Mouse (Mus musculus) thymus, adult 2 months (tissue): ENCODE data around the gene Kdm4c. TPM values are rescaled to one million over a fixed set of nuclear protein-coding genes. Genes with fewer than 3 reads are reported as not detected.

Experiments
- DNase-seq: peaks from one replicate; pipeline ENCODE4 v3.0.0; 2021
- H3K27ac ChIP-seq: fragments of 200-500 bp; 2 replicates; pipeline ENCODE4 v1.5.1; 2012; ENCODE audit warnings: low read length, control low read depth; ENCODE audit not compliant: control insufficient read depth, insufficient read depth
- H3K27me3 ChIP-seq: fragments of 200-500 bp; 2 replicates; pipeline ENCODE4 v1.6.1; 2012; ENCODE audit warnings: mild to moderate bottlenecking, low read length, moderate library complexity, mixed read lengths; ENCODE audit not compliant: control insufficient read depth, insufficient read depth
- H3K36me3 ChIP-seq: fragments of 200-500 bp; 2 replicates; pipeline ENCODE4 v1.6.1; 2012; ENCODE audit warnings: mild to moderate bottlenecking, low read length, moderate library complexity; ENCODE audit not compliant: control insufficient read depth, insufficient read depth
- H3K4me1 ChIP-seq: fragments of 200-500 bp; replicated peaks from 2 replicates; pipeline ENCODE4 v1.6.1; 2012; ENCODE audit warnings: low read length; ENCODE audit not compliant: control insufficient read depth, insufficient read depth
- H3K4me3 ChIP-seq: fragments of 200-500 bp; 2 replicates; pipeline ENCODE4 v1.5.1; 2012; ENCODE audit warnings: mild to moderate bottlenecking, low read length, control low read depth, moderate library complexity; ENCODE audit not compliant: control insufficient read depth, insufficient read depth
- CTCF ChIP-seq: fragments of 200-500 bp; IDR thresholded peaks from 2 replicates; pipeline ENCODE4 v1.5.1; 2012; ENCODE audit warnings: mild to moderate bottlenecking, control low read depth, low read length, moderate library complexity, borderline replicate concordance; ENCODE audit not compliant: control insufficient read depth, poor library complexity, insufficient read depth; ENCODE audit errors: extremely low read depth
- POLR2A ChIP-seq: fragments of 200-500 bp; IDR thresholded peaks from 2 replicates; pipeline ENCODE4 v1.6.1; 2012; ENCODE audit warnings: mild to moderate bottlenecking, low read length, control low read depth, moderate library complexity; ENCODE audit not compliant: control insufficient read depth, poor library complexity, insufficient read depth; ENCODE audit errors: extremely low read depth
- WGBS: fragments of 180-500 bp; shearing (Covaris S2); methylation state at CpG from one replicate; pipeline ENCODE4 v1.1.7; 2018; 5-methylcytosine and 5-hydroxymethylcytosine counted together
- polyA plus RNA-seq: library from polyadenylated mRNA; depleted of rRNA; stranded (reverse); fragments of >200 nt; gene quantifications from 2 replicates; pipeline ENCODE4 v1.2.3, GENCODE M21; 2012

Kdm4c gene
- polyA plus RNA-seq, 1 experiment = 5.5 TPM

- 95% methylated on average over 3 of the region's 3 CpGs for WGBS
- no peak for DNase-seq
- H3K27ac ChIP-seq = no peak overlapping the region
- no peaks in the 10 kb centered on the region for H3K4me1 ChIP-seq
- no peaks in the 10 kb centered on the region for H3K36me3 ChIP-seq
- H3K4me3 ChIP-seq = no peak overlapping the region
- TF ChIP-seq CTCF (no peak), POLR2A (no peak)
- H3K27me3 ChIP-seq = no peaks in the 10 kb centered on the region
Measured at GRCm38 (mm10) chr4:74233534-74233933, 8.8 kb upstream of the Kdm4c start.

DNA sequence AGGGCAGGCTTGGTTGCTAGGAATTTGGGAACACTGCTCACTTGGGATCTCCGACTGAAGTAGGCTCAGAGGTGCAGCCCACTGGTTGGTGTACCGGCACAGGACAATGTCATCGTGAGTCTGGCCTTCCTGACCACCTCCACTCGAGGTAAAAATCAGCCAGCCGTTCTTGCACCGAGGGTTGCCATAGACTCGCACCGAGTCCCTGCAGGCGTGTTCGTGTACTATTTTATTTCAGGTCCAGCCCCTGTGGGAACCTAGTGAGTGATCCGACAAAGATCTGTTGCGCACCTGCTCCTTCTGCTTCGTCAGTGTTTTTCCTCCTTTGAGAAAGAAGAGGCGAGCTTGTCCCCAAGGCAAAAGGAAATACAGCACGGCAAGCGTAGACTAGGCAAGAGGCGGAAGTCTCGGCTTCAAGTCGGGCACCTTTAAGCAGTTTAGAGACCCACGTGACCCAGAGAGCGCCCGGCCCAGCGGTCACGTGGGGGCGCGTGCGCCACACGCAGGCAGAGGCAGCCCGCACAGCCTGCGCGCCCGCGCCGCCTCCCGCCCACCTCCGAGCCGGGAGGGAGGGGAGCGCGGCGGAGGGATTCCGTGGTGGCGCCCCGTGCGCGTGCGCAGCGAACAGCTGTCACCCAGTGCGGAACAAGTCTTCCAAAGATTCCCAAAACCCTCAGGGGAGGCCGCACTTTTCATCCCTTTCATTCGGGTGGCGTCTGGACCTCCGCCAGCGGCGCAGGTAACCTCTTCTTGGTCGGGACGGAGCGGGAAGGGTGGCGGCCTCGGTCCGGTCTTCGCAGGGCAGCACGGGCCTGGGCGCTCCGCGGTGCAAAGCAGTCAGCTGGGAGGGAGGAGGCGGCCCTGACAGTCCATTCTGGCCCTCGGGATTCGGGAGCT, 9.3 kb downstream of the Kdm4c start:
- WGBS = under 1% methylated on average over 68 of the region's 68 CpGs
- H3K36me3 ChIP-seq = no peaks in the 10 kb centered on the region

GRCm38 (mm10) chr4:74252245-74253105, 10.2 kb downstream of the Kdm4c start:
- no peak for DNase-seq
- peaks cover 2% of the 10 kb centered on the region; the same call in 1 of the 2 replicates for H3K4me1 ChIP-seq
- peak overlapping the region; percentile 78 for H3K4me3 ChIP-seq
- no peak overlapping the region for H3K27ac ChIP-seq
- TF ChIP-seq CTCF = 0 out of 2 replicates have a peak, but pooled peaks have one; percentile 11
- no peak for TF ChIP-seq POLR2A
- WGBS = 2% methylated on average over 46 of the region's 46 CpGs
- no peaks in the 10 kb centered on the region for H3K36me3 ChIP-seq
- no peaks in the 10 kb centered on the region for H3K27me3 ChIP-seq

More for the DNA sequence above, 9.3 kb downstream of the Kdm4c start:
- Histone ChIP-seq H3K4me3 (peak overlapping the region; percentile 78), H3K4me1 (peaks cover 2% of the 10 kb centered on the region; the same call in 1 of the 2 replicates), H3K27ac (peak overlapping the region; percentile 85), H3K27me3 (no peaks in the 10 kb centered on the region)
- TF ChIP-seq POLR2A (peak; percentile 94), CTCF (0 out of 2 replicates have a peak, but pooled peaks have one; percentile 50)
- peak; percentile 96 for DNase-seq

- DNase-seq = no peak
- WGBS = 96% methylated on average over 5 of the region's 5 CpGs
- H3K27ac ChIP-seq = no peak overlapping the region
- no peaks in the 10 kb centered on the region for H3K4me1 ChIP-seq
- H3K27me3 ChIP-seq = no peaks in the 10 kb centered on the region
- H3K36me3 ChIP-seq = no peaks in the 10 kb centered on the region
- no peak overlapping the region for H3K4me3 ChIP-seq
- TF ChIP-seq POLR2A (no peak), CTCF (no peak)
Measured at GRCm38 (mm10) chr4:74257882-74258281, 15.6 kb downstream of the Kdm4c start.

DNA sequence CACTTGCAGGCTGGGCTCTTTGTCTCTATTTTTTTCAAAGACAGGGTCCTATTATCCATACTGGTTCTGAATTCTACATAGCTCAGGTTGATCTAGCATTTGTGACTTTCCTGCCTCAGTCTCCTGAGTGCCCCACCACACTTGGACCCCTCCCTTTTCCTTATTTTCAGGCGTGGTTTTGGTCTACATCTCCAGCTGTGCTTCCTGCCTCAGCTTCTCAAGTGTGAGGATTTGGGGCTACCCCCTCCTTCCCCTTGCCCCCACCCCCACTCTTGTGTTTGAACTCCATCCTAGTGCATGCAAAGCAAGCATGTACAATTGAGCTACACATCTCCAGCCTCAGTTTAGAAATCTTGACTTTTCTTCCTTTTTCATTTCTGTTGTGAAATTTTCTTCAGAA, 16.2 kb downstream of the Kdm4c start:
- TF ChIP-seq POLR2A (no peak), CTCF (no peak)
- WGBS = 22% methylated on average over 1 of the region's 1 CpGs
- Histone ChIP-seq H3K36me3 (peaks cover under 1% of the 10 kb centered on the region; the same call in 1 of the 2 replicates), H3K4me1 (no peaks in the 10 kb centered on the region), H3K27ac (no peak overlapping the region), H3K4me3 (no peak overlapping the region), H3K27me3 (no peaks in the 10 kb centered on the region)
- DNase-seq = no peak

DNA sequence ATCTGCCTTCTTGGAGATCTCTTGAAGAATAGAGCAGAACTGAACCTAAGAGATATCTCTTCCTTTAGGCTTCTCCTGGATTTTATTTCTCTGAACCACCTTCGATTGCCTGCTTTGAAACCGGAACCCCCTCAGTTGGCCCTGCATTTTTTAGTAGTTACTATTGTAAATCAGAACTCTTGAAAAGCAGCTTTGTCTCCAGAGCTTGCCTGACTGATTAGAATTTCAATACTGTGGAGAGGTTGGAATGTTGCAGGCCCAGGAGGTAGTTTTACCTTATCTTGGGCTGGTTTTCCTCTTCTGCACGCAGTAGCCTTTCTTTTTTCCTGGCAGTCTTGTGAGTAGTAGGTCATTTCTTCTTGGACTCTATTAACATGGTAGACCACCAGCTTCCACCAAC, 17.0 kb downstream of the Kdm4c start:
- no peak overlapping the region for H3K27ac ChIP-seq
- no peaks in the 10 kb centered on the region for H3K4me1 ChIP-seq
- DNase-seq = no peak
- TF ChIP-seq POLR2A (no peak), CTCF (no peak)
- no peak overlapping the region for H3K4me3 ChIP-seq
- WGBS = 99% methylated on average over 3 of the region's 3 CpGs
- H3K36me3 ChIP-seq = peaks cover 8% of the 10 kb centered on the region
- H3K27me3 ChIP-seq = no peaks in the 10 kb centered on the region
